Mouse (Mus musculus) lung, embryonic 16.5 days (tissue): ENCODE measurements around the gene Slc9a5. TPM values are rescaled to one million over a fixed set of nuclear protein-coding genes. Genes with fewer than 3 reads are reported as not detected.

ENCODE experiments used
- ATAC-seq: fragments of 200-750 bp; cut with Nextera tagmentation; 2 replicates; pipeline ENCODE4 v1.8.0; 2017; ENCODE audit warnings: low read depth, mild to moderate bottlenecking, moderate library complexity
- H3K27ac ChIP-seq: fragments of 300-500 bp; sonication (generic); 2 replicates; pipeline ENCODE4 v1.5.1; 2014; ENCODE audit warnings: mild to moderate bottlenecking, control low read depth, low read length
- H3K27me3 ChIP-seq: fragments of 300-500 bp; sonication (generic); 2 replicates; pipeline ENCODE4 v1.6.1; 2014; ENCODE audit warnings: low read depth, low read length, mixed read lengths; ENCODE audit not compliant: control insufficient read depth, insufficient read depth
- H3K36me3 ChIP-seq: fragments of 300-500 bp; sonication (generic); 2 replicates; pipeline ENCODE4 v1.6.1; 2014; ENCODE audit warnings: low read length; ENCODE audit not compliant: control insufficient read depth, insufficient read depth
- H3K4me1 ChIP-seq: fragments of 300-500 bp; sonication (generic); replicated peaks from 2 replicates; pipeline ENCODE4 v1.6.1; 2014; ENCODE audit warnings: low read length, mixed read lengths; ENCODE audit not compliant: control insufficient read depth, insufficient read depth
- H3K4me2 ChIP-seq: fragments of 300-500 bp; sonication (generic); 2 replicates; pipeline ENCODE4 v1.6.1; 2014; ENCODE audit warnings: low read depth, low read length, control low read depth
- H3K4me3 ChIP-seq: fragments of 300-500 bp; sonication (generic); 2 replicates; pipeline ENCODE4 v1.5.1; 2014; ENCODE audit warnings: mild to moderate bottlenecking, low read length, control low read depth
- H3K9ac ChIP-seq: fragments of 300-500 bp; sonication (generic); 2 replicates; pipeline ENCODE4 v1.6.1; 2014; ENCODE audit warnings: low read length, control low read depth
- H3K9me3 ChIP-seq: fragments of 300-500 bp; sonication (generic); 2 replicates; pipeline ENCODE4 v1.6.1; 2016; ENCODE audit warnings: low read length; ENCODE audit not compliant: control insufficient read depth
- WGBS: fragments of 180-500 bp; shearing (Covaris S2); extraction: QIAGEN DNeasy Blood & Tissue Kit; methylation state at CpG from one replicate; pipeline ENCODE4 v1.1.7; 2014; 5-methylcytosine and 5-hydroxymethylcytosine counted together
- polyA plus RNA-seq: library from polyadenylated mRNA; unstranded; fragments of >200 nt; fragmentation: Nextera tagmentation; extraction: Ambion mirVana; gene quantifications from 2 replicates; pipeline ENCODE4 v1.2.1, GENCODE M21; 2015

The Slc9a5 gene
- polyA plus RNA-seq, 1 experiment from 2014 or later, result 6.3 TPM

GRCm38 (mm10) chr8:105387151-105387550 lies 38.5 kb downstream of the Slc9a5 start:
- H3K36me3 ChIP-seq, result no peaks in the 10 kb centered on the region

GRCm38 (mm10) chr8:105389096-105389495 lies 40.5 kb downstream of the Slc9a5 start:
- no peaks in the 10 kb centered on the region for H3K36me3 ChIP-seq
- no peaks in the 10 kb centered on the region for H3K9me3 ChIP-seq
- no peaks in the 10 kb centered on the region for H3K27me3 ChIP-seq
- peak; percentile 37; the same call in 1 of the 2 replicates for ATAC-seq
- WGBS, result 36% methylated on average over 6 of the region's 6 CpGs
- no peak overlapping the region for H3K9ac ChIP-seq
- H3K4me1 ChIP-seq, result peaks cover 9% of the 10 kb centered on the region
- no peak overlapping the region for H3K4me3 ChIP-seq
- no peak overlapping the region for H3K27ac ChIP-seq
- no peak overlapping the region for H3K4me2 ChIP-seq

More at GRCm38 (mm10) chr8:105387151-105387550, 38.5 kb downstream of the Slc9a5 start:
- H3K9ac ChIP-seq, result no peak overlapping the region
- no peak overlapping the region for H3K4me2 ChIP-seq
- no peaks in the 10 kb centered on the region for H3K27me3 ChIP-seq
- peaks cover 9% of the 10 kb centered on the region for H3K4me1 ChIP-seq
- ATAC-seq, result peak; percentile 79; the same call in 1 of the 2 replicates
- no peak overlapping the region for H3K4me3 ChIP-seq
- WGBS, result 19% methylated on average over 1 of the region's 1 CpGs
- no peaks in the 10 kb centered on the region for H3K9me3 ChIP-seq
- no peak overlapping the region for H3K27ac ChIP-seq

GRCm38 (mm10) chr8:105393089-105393787 lies 44.6 kb downstream of the Slc9a5 start:
- Histone ChIP-seq H3K27ac (no peak overlapping the region), H3K4me2 (no peak overlapping the region), H3K9ac (no peak overlapping the region), H3K9me3 (no peaks in the 10 kb centered on the region), H3K36me3 (no peaks in the 10 kb centered on the region), H3K4me1 (peaks cover 6% of the 10 kb centered on the region), H3K4me3 (no peak overlapping the region), H3K27me3 (no peaks in the 10 kb centered on the region)
- 76% methylated on average over 12 of the region's 12 CpGs for WGBS
- no peak for ATAC-seq

GRCm38 (mm10) chr8:105393915-105394314 lies 45.3 kb downstream of the Slc9a5 start:
- no peak for ATAC-seq
- WGBS, result 61% methylated on average over 7 of the region's 7 CpGs
- Histone ChIP-seq H3K9ac (no peak overlapping the region), H3K27ac (no peak overlapping the region), H3K4me2 (no peak overlapping the region), H3K4me1 (peaks cover 6% of the 10 kb centered on the region), H3K9me3 (no peaks in the 10 kb centered on the region), H3K36me3 (no peaks in the 10 kb centered on the region), H3K27me3 (no peaks in the 10 kb centered on the region), H3K4me3 (no peak overlapping the region)

- Histone ChIP-seq H3K9me3 (no peaks in the 10 kb centered on the region; the same call in 1 of the 2 replicates), H3K4me3 (no peak overlapping the region)
Measured at GRCm38 (mm10) chr8:105397747-105398146, 49.1 kb downstream of the Slc9a5 start.

GRCm38 (mm10) chr8:105400016-105400415 lies 51.4 kb downstream of the Slc9a5 start:
- 86% methylated on average over 5 of the region's 5 CpGs for WGBS

More at GRCm38 (mm10) chr8:105397747-105398146, 49.1 kb downstream of the Slc9a5 start:
- Histone ChIP-seq H3K27ac (no peak overlapping the region), H3K9ac (no peak overlapping the region), H3K36me3 (no peaks in the 10 kb centered on the region), H3K27me3 (no peaks in the 10 kb centered on the region), H3K4me1 (no peaks in the 10 kb centered on the region; the same call in 1 of the 2 replicates), H3K4me2 (no peak overlapping the region)
- 30% methylated on average over 3 of the region's 3 CpGs for whole genome bisulfite sequencing
- ATAC-seq, result 0 out of 2 replicates have a peak, but pooled peaks have one; percentile 38

GRCm38 (mm10) chr8:105403467-105403866 lies 54.8 kb downstream of the Slc9a5 start:
- no peaks in the 10 kb centered on the region; the same call in 1 of the 2 replicates for H3K9me3 ChIP-seq
- peak; percentile 55; the same call in 1 of the 2 replicates for ATAC-seq

More at GRCm38 (mm10) chr8:105400016-105400415, 51.4 kb downstream of the Slc9a5 start:
- Histone ChIP-seq H3K4me3 (no peak overlapping the region), H3K4me1 (peaks cover 3% of the 10 kb centered on the region; the same call in 1 of the 2 replicates), H3K9me3 (no peaks in the 10 kb centered on the region; the same call in 1 of the 2 replicates), H3K36me3 (no peaks in the 10 kb centered on the region), H3K4me2 (no peak overlapping the region), H3K27me3 (no peaks in the 10 kb centered on the region), H3K27ac (no peak overlapping the region), H3K9ac (no peak overlapping the region)
- ATAC-seq, result no peak

GRCm38 (mm10) chr8:105404496-105404895 lies 55.9 kb downstream of the Slc9a5 start:
- Histone ChIP-seq H3K4me1 (peaks cover 14% of the 10 kb centered on the region), H3K4me2 (no peak overlapping the region), H3K27ac (no peak overlapping the region), H3K4me3 (no peak overlapping the region), H3K9ac (no peak overlapping the region), H3K36me3 (no peaks in the 10 kb centered on the region), H3K9me3 (no peaks in the 10 kb centered on the region; the same call in 1 of the 2 replicates), H3K27me3 (no peaks in the 10 kb centered on the region)
- 70% methylated on average over 1 of the region's 1 CpGs for WGBS
- ATAC-seq, result no peak

More at GRCm38 (mm10) chr8:105403467-105403866, 54.8 kb downstream of the Slc9a5 start:
- peaks cover 14% of the 10 kb centered on the region for H3K4me1 ChIP-seq
- no peaks in the 10 kb centered on the region for H3K36me3 ChIP-seq
- no peaks in the 10 kb centered on the region for H3K27me3 ChIP-seq
- no peak overlapping the region for H3K4me3 ChIP-seq
- 66% methylated on average over 8 of the region's 8 CpGs for WGBS
- H3K27ac ChIP-seq, result no peak overlapping the region; the same call in none of the 2 replicates
- no peak overlapping the region for H3K9ac ChIP-seq
- H3K4me2 ChIP-seq, result no peak overlapping the region

GRCm38 (mm10) chr8:105406416-105406815 lies 57.8 kb downstream of the Slc9a5 start:
- H3K4me1 ChIP-seq, result peaks cover 14% of the 10 kb centered on the region
- H3K4me2 ChIP-seq, result peak overlapping the region; percentile 25
- peak overlapping the region; percentile 77 for H3K27ac ChIP-seq
- H3K9me3 ChIP-seq, result no peaks in the 10 kb centered on the region
- no peaks in the 10 kb centered on the region for H3K36me3 ChIP-seq
- ATAC-seq, result peak; percentile 81
- no peaks in the 10 kb centered on the region for H3K27me3 ChIP-seq
- H3K4me3 ChIP-seq, result no peak overlapping the region
- 20% methylated on average over 10 of the region's 10 CpGs for WGBS
- H3K9ac ChIP-seq, result 0 out of 2 replicates have a peak overlapping the region, but pooled peaks have one; percentile 19
